Mouse (Mus musculus) retina, adult 2 months (tissue): ENCODE results near the gene P4ha3.
"Not testable (repeated sequence)": the region's sequence is repeated elsewhere in the genome, so short reads cannot be mapped to it uniquely, and the experiment has no call there.

Experiments
- DNase-seq: peaks from one replicate; pipeline ENCODE4 v3.0.0-alpha.2; 2012; ENCODE audit warnings: low read depth, low spot score

The P4ha3 gene

DNA sequence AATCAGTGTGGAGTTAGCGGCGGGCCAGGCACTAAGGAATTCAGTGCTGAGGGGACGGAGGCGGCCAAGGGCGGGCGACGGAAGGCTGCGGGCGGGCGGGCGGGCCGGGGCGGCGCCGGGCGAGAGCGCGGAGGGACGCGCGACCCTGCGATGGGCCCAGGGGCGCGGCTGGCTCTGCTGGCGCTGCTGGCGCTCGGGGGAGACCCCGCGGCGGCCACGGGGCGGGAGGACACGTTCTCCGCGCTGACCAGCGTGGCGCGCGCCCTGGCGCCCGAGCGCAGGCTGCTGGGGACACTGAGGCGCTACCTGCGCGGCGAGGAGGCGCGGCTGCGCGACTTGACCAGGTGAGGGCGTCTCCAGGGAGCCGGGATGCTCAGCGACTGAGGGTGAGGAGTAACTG is at the start of gene P4ha3:
Gene P4ha3 (plus strand): TSS at position 138 of the 400 bp plus-strand sequence.
- DNase-seq = no peak

DNA sequence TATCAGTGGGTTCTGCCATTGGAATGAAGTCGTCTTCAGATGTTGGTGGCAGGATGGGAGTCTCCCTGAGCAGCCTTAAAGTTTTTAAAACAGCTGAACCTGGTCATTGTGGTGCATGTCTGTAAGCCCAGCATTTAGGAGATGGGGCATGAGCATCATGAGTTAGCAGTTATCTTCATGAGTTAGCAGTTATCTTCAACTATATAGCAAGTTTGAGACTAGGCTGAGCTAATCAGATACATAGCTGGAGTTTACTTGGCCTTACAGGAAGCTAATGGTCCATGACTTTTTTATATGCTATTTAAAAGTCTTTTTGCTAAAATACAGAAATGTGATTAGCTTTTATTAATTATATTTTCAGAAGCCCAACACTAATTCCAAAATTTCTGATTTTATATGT is 47.0 kb upstream of the P4ha3 start:
- no peak for DNase-seq

DNA sequence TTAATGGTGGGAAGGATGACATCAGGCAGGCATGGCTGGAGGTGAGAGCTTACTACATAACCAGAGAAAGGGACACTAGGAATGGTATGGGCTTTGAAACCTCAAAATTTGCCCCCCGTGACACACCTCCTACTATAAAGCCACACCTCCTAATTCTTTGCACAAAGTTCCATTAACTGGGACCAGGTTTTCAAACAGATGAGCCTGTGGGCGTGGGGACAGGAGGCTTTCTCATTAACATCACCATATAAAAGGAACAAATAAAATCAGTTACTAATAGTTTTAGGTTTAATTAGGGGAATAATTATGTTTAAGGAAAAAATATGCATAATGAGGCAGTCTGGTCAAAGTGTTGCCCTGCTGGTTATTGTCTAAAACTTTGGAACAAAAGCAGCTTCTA is 44.7 kb upstream of the P4ha3 start:
- no peak for DNase-seq

DNA sequence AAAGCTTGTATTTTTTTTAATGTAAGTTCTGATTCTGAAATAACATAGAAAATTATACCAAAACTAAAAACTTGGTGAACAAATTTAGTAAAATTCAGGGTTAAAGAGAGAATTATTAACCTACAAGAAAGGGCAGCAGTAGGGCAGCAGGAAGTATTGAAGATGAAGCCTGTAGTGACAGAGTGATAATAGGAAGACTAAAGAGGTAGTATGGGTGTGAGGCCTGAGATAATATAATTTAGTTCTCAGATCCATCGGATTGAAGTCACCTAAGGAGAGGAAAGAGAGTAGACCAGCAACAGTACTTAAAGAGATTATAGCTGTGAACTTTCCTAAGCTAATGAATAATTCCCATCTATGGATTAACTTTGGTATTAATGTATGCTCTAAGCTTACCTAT is 42.3 kb upstream of the P4ha3 start:
- no peak for DNase-seq

DNA sequence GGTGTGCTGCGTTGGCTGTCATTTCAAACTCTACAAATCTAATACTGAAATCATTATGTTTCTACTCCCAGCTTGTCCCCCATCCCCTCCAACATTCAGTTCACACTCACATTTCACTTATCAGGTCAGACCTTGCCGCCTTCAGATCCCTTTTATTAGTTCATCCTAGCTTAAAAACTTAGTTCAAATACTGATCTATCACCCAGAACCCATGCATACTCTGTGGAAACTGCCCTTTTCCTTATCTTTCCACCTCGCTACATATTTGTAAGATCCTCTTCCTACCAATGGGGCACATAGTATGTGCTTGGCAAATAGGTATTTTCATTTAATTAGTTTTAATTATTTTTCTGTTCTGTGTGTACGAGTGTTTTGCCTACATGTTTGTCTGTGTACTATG is 41.1 kb upstream of the P4ha3 start:
- DNase-seq = no peak

DNA sequence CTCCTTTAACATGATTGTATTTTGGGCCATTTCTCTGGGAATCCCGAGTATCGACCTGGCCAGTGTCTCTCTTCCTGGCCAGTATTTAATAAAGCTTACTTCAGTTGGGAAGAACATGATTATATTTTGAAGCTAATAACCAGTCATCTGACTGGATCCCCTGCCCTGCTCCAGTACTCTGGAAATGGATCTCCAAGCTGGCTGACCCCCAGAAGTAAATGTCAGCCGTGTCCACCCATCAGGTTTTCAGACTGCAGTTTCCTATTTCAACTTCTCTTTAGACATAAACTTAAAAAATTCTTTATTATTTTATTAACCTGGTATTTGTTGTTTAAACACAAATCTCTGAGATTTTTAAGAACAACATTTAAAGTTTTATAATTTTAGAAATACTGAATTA is 40.1 kb upstream of the P4ha3 start:
- DNase-seq = no peak

DNA sequence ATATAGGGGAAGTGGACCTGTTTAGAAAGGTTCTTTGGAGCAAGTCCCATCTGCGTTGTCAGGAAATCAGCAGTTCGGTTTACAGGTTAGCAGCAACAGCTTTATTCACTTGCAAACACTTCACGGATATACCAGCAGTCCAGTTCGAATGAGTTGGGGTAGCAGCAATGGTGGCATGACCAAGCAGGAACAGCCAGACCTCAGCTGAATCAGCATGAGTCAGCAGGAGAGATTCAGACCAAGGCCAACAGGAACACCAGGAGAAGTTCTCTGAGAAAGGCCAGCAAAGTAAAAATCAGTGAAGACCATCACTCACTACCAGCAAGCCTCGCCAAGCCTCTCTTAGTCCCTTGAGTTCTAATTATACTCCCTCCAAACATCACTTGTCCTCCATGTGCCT is 34.7 kb upstream of the P4ha3 start:
- DNase-seq = no peak

DNA sequence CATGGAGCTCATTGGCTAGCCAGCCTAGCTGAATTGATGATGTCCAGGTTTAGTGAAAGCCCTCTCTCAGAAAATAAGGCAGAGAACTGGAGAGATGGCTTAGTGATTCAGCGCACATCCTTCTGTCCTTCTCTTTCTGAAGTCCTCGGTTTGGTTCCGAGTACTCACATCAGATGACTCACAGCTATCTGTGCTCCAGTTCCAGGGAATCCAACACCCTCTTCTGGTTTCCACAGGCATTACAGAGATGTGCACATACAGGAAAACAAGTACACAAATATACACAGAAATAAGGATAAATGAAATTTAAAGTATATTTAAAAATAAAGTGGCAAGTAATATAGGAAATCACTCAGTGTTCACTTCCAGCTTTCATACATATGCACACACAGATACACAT is 23.0 kb upstream of the P4ha3 start:
- no peak for DNase-seq

DNA sequence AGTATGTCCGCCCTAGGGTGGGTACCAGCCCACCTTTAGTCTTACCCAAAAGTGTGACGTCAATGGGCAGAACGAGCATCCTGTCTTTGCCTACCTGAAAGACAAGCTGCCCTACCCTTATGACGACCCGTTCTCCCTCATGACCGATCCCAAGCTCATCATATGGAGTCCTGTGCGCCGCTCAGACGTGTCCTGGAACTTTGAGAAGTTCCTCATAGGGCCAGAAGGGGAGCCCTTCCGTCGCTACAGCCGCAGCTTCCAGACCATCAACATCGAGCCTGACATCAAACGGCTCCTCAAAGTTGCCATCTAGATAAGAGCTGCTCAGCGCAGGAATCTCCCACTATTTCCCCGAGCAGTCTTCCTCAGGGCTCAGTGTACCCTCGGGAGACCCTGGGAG is 20.4 kb upstream of the P4ha3 start:
- DNase-seq = not testable (repeated sequence)

DNA sequence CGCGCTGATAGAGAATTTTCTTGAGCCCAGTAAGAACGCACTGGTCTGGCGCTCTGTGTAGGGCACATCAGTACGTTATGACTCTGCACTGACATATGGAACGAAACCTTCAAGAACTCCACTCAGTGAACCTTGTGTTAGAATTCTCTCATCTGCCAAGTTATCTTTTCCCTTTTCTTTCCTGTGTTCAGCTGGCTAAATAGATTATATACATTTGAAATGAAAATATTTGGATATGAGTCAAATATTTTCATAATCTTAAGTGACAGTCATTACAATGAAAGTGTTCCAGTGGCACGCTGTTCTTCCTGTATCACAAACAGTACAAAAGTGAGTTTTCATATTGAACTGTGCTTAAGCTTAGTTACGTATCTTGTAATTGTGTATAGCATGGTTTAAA is 13.0 kb upstream of the P4ha3 start:
- DNase-seq = no peak

DNA sequence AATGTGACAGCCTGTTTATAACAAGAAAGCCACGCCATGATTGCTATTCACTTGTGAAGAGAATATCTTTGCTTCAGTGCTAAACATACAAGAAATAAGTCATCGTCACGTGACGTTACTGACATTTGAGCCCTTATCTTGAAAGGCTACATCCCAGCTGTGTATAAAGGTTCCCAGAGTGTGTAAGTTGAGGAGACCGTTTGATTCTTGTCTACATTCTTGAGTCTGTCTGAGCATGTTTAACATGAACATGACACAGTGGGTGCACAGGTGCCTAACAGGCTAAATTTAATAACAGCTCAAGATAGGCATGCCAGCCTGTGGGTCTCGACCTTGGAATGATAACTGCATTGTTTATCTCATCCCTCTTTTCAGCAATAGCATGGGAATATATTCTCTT is 10.8 kb upstream of the P4ha3 start:
- no peak for DNase-seq

DNA sequence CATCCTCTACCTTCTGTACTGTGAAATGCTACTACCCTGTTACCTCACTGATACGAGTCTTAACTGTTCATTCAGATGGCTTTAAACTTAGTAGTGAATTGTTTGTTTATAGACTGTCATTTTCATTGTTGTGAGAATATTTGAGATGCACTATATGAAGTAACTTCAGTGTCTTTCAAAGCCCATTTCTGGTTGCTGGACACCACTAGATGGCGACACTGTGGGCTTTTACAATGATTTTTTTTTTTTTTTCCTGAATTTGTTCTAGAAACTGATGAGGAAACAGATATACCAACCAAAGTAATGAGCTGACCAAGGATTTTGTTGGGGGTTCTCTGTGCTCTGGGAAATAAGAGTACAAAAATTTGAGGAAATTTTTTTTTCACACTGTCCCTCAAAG is 8.9 kb upstream of the P4ha3 start:
- no peak for DNase-seq

DNA sequence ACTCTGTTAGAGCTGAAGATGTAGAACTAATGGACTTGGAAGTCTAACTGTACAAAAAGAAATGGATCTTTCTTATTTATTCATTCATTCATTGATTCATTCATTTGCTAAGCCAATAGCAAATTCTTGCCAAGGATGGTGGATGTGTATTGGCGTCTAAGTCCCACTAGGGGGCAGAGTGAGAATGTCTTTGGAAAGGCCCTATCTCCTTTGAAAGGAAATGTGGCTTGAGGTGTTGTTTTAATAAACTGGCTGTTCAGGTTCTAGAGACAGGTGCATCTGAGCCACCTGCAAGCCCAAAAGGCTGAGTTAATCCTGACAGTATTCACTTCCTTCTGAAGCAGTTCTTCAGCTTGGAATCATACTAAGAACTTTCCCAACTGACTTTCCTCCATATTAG is 5.5 kb upstream of the P4ha3 start:
- peak; percentile 20 for DNase-seq

DNA sequence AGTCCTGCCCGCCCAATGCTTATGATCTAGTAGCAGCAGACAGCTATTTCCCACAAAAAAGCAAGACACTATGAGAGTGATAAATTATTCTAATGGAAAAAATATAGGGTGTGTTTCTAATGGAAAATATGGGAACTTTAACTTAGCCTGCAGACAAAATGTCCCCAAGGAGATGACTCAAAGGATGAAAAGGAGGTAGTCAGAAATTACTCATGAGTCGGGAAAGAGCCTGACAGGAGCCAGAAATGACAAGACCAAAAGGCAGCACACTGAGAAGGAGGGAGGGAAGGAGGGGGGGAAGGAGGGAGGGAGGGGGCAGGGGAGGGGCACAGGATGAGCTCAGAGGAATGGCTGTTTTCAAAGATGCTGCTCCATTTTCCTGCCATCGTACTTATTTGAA is 3.7 kb upstream of the P4ha3 start:
- DNase-seq = no peak

DNA sequence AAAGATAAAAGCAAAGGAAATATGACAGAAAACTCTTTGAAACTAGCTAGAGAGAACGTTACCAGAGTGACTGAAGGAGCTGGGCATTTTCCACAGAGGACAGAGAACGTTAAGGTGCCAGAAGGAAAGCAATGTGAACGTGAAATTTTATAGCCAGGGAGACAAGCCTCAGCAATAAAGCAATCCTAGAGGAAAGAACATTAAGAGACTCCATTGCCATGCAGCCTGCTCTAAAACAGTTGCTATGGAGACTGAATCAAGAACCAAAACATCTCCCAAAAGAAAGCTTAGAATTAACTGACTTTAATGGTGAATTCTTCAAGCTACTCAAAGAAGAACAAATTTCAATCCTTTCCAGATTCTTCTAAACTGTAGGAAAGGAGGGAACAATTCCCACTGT is 2.0 kb upstream of the P4ha3 start:
- no peak for DNase-seq

DNA sequence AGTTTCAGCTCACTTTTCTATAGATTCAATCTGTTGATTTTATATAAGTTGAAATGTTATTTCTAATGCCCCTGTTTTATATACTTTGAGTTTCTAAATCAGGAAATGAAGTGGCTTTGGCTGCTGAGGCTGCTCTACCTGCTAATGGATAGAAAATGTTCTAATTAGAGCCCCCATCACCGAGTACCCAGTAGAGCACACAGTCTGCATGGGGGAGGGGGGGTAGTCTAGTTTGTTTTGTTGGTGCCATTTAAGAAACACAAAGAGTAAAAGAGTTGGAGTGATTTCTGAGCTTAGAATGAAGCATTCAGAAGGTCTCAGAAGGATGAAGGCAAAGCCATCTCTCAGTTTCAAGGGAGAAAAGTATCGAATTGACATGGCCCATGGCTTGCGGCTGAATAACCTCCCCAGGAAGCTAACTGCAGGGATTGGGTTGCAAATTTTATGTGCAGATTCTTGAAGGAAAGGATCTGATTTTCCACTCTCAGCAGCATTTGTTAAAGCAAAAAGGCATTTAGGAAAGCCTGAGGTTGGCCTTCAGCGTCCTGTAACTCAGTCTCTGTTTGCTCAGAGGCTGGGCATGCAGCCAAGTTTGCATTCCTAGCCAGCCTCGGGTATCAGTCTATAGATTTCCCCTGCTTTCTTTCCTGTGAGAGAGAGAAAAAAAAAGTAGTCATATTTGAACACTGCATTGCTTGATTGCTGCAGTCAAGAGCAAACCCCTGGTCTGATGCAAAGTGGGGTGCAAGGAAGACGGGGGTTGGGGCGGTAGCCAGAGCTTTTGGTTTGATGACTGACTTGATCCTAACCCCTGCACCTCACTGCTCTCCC is 2.6 kb downstream of the P4ha3 start:
- no peak for DNase-seq

DNA sequence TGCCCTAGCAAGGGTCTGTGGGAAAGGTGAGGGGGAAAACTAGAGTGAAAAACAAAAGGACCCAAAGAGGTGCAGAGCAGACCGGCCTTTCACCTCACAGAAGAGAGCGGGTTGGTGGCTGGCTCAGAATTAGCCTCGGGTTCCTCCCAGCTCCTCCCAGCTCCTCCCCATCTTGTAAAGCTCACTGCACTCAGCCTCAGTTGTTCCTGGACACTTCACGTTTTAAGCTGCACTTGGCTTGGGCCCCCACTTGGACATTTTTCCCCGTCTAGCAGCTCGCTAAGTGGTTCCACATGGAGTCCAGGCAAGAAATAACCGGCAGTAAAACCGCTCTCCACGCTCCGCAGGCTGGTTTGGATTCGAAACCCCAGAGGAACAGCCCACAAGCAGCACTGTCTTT is 3.3 kb downstream of the P4ha3 start:
- DNase-seq = no peak

DNA sequence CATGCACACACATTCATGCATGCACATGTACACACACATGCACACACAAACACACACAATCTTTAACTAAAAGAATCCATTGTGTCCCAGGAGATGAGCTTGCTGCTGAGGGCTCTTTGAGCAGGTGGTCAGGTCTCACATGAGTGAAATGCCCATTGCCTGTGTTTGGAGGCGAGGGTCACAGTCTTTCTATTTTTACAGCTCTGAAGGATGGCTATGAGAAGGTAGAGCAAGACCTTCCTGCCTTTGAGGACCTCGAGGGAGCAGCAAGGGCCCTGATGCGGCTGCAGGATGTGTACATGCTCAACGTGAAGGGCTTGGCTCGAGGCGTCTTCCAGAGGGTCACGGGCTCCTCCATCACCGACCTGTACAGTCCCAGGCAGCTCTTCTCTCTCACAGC is 8.2 kb downstream of the P4ha3 start:
- DNase-seq = no peak

DNA sequence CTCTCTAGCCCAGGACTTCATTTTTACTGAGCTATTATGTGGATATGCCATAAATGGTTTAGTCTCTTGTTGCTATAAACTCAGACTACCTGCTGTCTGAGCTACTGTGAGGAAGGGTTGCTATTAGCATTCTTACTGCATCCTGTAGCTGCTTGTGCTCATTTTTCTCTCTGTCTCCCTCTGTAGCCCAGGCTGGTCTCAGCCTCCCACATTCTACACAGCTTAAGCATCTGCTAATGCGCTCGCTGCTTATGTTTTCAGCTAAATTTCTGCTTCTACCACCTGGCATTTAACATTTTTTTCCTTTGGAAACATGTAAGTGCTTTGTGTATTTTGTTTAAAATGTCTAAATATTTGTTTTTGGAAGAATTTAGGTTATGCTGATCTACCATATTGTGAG is 10.4 kb downstream of the P4ha3 start:
- DNase-seq = no peak

DNA sequence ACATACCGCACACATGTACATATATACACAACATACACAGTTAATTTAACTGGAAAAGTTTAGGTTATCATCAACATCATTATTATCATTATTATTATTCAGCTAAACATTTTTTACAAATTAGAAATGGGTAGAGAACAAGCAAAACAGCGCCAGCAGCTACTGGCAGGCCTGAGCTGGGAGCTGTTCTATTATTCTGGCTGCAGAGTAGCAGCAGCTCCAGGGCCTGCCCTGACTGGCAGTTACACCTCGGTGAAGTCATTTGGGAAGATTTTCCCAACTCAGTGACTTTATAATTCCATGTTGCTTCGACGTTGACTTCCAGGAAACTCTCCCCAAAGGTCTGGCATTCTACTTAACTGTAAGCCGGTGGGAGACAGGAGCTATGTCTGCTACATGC is 11.4 kb downstream of the P4ha3 start:
- no peak for DNase-seq

DNA sequence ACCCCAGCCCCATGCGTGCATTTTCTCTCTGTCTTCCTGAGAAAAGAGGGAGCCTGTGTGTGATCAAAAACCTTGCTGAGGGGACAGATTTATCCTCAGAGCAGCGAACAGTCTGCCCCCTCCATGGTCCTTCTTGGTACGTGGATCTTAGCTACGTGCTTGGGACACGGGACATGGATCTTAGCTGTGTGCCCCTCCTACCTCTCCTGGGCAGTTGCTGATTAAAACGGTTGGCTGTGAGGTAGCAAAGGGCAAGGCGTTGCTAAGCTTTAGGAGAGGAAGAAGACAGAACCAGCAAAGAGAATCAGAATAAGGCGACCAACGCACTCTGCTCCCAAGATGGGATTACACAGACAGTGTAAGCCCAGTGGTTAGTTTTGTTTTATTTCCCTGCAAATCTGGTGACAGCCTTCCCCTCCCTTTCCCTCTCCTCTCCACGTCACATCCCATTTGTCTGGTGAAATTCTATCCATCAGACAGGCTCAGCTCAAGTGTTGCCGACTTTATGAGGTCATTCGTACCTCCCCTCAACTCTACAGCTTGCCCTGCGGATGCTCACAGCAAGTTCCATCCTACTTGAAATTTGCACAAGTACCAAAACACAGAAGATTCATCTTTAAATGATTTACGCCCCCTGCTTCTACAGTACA is 13.7 kb downstream of the P4ha3 start:
- DNase-seq = no peak

DNA sequence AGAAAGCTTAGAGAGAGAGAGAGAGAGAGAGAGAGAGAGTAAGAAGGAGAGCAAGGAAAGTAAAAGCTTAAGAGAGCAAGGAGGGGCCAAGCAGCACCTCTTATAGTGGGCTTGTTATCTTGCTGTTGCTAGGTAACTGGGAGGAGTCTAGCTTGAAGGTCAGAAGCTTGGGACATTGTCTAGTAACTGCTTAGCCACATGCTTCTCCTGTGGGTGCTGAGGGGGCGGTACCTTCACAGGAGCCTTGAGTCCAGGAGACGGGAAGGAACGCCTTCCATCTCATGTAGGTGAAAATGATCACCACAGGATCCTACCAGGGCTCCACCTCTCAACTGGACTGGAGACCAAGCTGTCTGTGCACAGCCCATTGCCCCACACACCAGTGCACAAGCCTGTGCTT is 16.1 kb downstream of the P4ha3 start:
- DNase-seq = no peak

DNA sequence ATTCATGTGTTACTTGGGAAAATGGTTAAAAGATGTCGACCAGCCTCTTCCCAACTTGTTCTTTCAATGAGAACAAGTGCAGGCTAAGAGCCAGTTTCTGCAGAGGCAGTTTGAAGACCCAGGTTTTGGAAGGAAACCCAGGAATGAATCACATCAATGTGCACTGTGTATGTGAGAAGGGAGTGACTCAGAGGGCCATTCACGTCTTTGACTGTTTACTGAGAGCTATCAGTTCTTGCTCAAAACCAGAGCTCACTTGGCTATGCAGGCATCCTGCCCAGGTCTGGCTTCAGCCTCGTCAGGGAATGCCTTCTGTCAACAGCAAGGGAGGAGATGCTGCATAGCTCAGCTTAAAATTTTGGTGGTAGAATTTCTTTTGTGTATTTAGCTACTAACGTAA is 17.0 kb downstream of the P4ha3 start:
- no peak for DNase-seq

DNA sequence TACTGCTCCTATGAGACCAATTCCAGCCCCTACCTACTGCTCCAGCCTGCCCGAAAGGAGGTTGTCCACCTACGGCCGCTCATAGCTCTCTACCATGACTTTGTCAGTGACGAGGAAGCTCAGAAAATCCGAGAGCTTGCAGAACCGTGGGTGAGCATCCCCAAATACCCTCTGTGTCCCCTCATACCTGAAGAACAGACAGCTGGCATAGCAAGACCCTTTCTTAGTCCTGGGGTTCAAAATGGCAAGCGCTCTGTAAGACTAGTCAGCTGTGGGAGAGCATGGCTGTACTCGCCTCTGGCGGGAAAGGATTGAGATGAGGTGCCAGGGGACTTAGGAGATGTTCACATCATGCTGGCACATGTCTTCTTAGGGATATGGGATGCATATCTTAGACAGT is 20.6 kb downstream of the P4ha3 start:
- DNase-seq = no peak
